Mouse (Mus musculus) forelimb bud, embryonic 11.5 days (tissue): ENCODE measurements at regions not wholly inside any gene's neighbourhood (a gene's known extent, or its start where the extent isn't known, plus 50 kb on each side); places are given as distances from the start of the nearest gene placed in this dataset.
"Not testable (repeated sequence)": the region's sequence is repeated elsewhere in the genome, so short reads cannot be mapped to it uniquely, and the experiment has no call there.

Experiments used
- DNase-seq: peaks from one replicate; pipeline ENCODE4 v3.0.0-alpha.2; 2012; ENCODE audit warnings: low read depth, low spot score

DNA sequence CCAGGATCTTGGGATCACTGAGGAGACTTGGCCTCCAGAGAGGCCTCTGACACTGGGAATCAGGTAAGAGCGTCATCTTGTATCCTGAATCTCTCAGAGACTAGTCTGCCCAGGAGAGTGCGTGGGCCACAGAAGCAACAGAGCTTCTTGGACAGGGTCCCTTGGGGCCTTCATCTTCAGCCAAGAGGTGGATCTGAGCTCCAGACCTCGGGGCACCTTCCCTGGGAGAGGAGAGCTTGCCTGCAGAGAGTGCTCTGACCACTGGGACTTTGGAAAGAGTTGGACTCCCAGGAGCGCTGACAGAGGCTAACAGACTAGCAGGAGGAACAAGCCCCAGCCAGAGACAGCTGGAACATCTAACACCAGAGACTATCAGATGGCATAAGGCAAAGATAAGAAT is 73.9 kb upstream of the Gm15319 start:
- not testable (repeated sequence) for DNase-seq

- DNase-seq, result not testable (repeated sequence)
These were observed 70.2 kb upstream of the Gm15319 start for GRCm38 (mm10) chr8:20433236-20433635.

- not testable (repeated sequence) for DNase-seq
These were observed 66.5 kb upstream of the Gm15319 start for GRCm38 (mm10) chr8:20429469-20429868.

GRCm38 (mm10) chr8:20424903-20425222 is 61.9 kb upstream of the Gm15319 start:
- not testable (repeated sequence) for DNase-seq

- peak; percentile 100 for DNase-seq
These were observed 61.3 kb upstream of the Gm15319 start for GRCm38 (mm10) chr8:20424104-20424902.

GRCm38 (mm10) chr8:20420807-20421206 is 57.8 kb upstream of the Gm15319 start:
- not testable (repeated sequence) for DNase-seq
